Mouse (Mus musculus) layer of hippocampus, adult 11-12 months (tissue): ENCODE data around the gene Agfg2.

Experiments used
- DNase-seq: peaks from one replicate; pipeline ENCODE4 v3.0.0; 2022; ENCODE audit warnings: low spot score

Agfg2 gene

GRCm38 (mm10) chr5:137609292-137609691, 75.2 kb downstream of the Agfg2 start:
- DNase-seq: no peak

GRCm38 (mm10) chr5:137608654-137609190, 75.8 kb downstream of the Agfg2 start:
- no peak for DNase-seq

GRCm38 (mm10) chr5:137607860-137608653, 76.5 kb downstream of the Agfg2 start:
- DNase-seq: no peak

- DNase-seq: no peak
Measured at GRCm38 (mm10) chr5:137601365-137601729, 83.2 kb downstream of the Agfg2 start.

- DNase-seq: peak; percentile 96
Measured at GRCm38 (mm10) chr5:137600619-137601364, 83.7 kb downstream of the Agfg2 start, which contains the start of gene Mospd3. Gene Mospd3, minus strand, starts transcription at chr5:137601058.
